Mouse (Mus musculus): ENCODE measurements at regions not wholly inside any gene's neighbourhood (a gene's known extent, or its start where the extent isn't known, plus 50 kb on each side); places are given as distances from the start of the nearest gene placed in this dataset.
"Not testable (repeated sequence)": the region's sequence is repeated elsewhere in the genome, so short reads cannot be mapped to it uniquely, and the experiment has no call there.

GRCm38 (mm10) chr13:97358261-97358660 lies 117.4 kb downstream of the Enc1 start:
- no peak for DNase-seq (ENCODE audit: low read depth, low spot score)

- DNase-seq (ENCODE audit: low read depth, low spot score) = no peak
Measured at GRCm38 (mm10) chr13:97356923-97357807, 116.3 kb downstream of the Enc1 start.

GRCm38 (mm10) chr13:97355411-97355810 lies 114.5 kb downstream of the Enc1 start:
- DNase-seq (ENCODE audit: low read depth, low spot score) = not testable (repeated sequence)

- DNase-seq (ENCODE audit: low read depth, low spot score) = no peak
Measured at GRCm38 (mm10) chr13:97347696-97348095, 106.8 kb downstream of the Enc1 start.

- no peak for DNase-seq (ENCODE audit: low read depth, low spot score)
Measured at GRCm38 (mm10) chr13:97341218-97341889, 100.4 kb downstream of the Enc1 start.

- DNase-seq (ENCODE audit: low read depth, low spot score) = no peak
Measured at GRCm38 (mm10) chr13:97337954-97338353, 97.0 kb downstream of the Enc1 start.

- no peak for DNase-seq (ENCODE audit: low read depth, low spot score)
Measured at GRCm38 (mm10) chr13:97337296-97337731, 96.4 kb downstream of the Enc1 start.

GRCm38 (mm10) chr13:97333801-97334534 lies 93.1 kb downstream of the Enc1 start:
- DNase-seq (ENCODE audit: low read depth, low spot score) = no peak

- no peak for DNase-seq (ENCODE audit: low read depth, low spot score)
Measured at GRCm38 (mm10) chr13:97331072-97331471, 90.2 kb downstream of the Enc1 start.

- not testable (repeated sequence) for DNase-seq (ENCODE audit: low read depth, low spot score)
Measured at GRCm38 (mm10) chr13:97321307-97321706, 80.4 kb downstream of the Enc1 start.

- DNase-seq (ENCODE audit: low read depth, low spot score) = no peak
Measured at GRCm38 (mm10) chr13:97320756-97321155, 79.9 kb downstream of the Enc1 start.

GRCm38 (mm10) chr13:97320298-97320697 lies 79.4 kb downstream of the Enc1 start:
- DNase-seq (ENCODE audit: low read depth, low spot score) = no peak

- no peak for DNase-seq (ENCODE audit: low read depth, low spot score)
Measured at GRCm38 (mm10) chr13:97317633-97318032, 76.7 kb downstream of the Enc1 start.

- no peak for DNase-seq (ENCODE audit: low read depth, low spot score)
Measured at GRCm38 (mm10) chr13:97312420-97313370, 71.8 kb downstream of the Enc1 start.

GRCm38 (mm10) chr13:97311340-97311739 lies 70.4 kb downstream of the Enc1 start:
- no peak for DNase-seq (ENCODE audit: low read depth, low spot score)

- no peak for DNase-seq (ENCODE audit: low read depth, low spot score)
Measured at GRCm38 (mm10) chr13:97310855-97311189, 69.9 kb downstream of the Enc1 start.

- no peak for DNase-seq (ENCODE audit: low read depth, low spot score)
Measured at GRCm38 (mm10) chr13:97310186-97310854, 69.4 kb downstream of the Enc1 start.

- no peak for DNase-seq (ENCODE audit: low read depth, low spot score)
Measured at GRCm38 (mm10) chr13:97309411-97309810, 68.5 kb downstream of the Enc1 start.

GRCm38 (mm10) chr13:97308431-97308830 lies 67.5 kb downstream of the Enc1 start:
- no peak for DNase-seq (ENCODE audit: low read depth, low spot score)

Measured in embryo, embryonic 11.5 days (tissue).